Mouse (Mus musculus) embryonic fibroblast, embryonic 13.5 days (primary cell): ENCODE measurements around the gene Cavin1.
A peak's percentile ranks its signal among the peaks of the same experiment; 100 is the strongest.

Experiments used
- CTCF ChIP-seq: IDR thresholded peaks from 2 replicates; pipeline ENCODE4 v1.5.1; 2011; ENCODE audit warnings: mild to moderate bottlenecking, control low read depth, low read length, moderate library complexity, borderline replicate concordance; ENCODE audit not compliant: insufficient read depth
- POLR2A ChIP-seq: IDR thresholded peaks from 2 replicates; pipeline ENCODE4 v1.6.1; 2011; ENCODE audit warnings: low read depth, mild to moderate bottlenecking, control low read depth, low read length, moderate library complexity

GRCm38 (mm10) chr11:100957244-100957643 is 13.4 kb downstream of the Cavin1 start:
- TF ChIP-seq CTCF (peak; percentile 51; the same call in 1 of the 2 replicates), POLR2A (no peak)
